8 mouse cellular contexts compared by ENCODE assay signal in genomic region chr16:17575870-17576824, GRCm38 (mm10). TPM values are rescaled to one million over a fixed set of nuclear protein-coding genes. Genes with fewer than 3 reads are reported as not detected.
A peak's percentile ranks its signal among the peaks of the same experiment; 100 is the strongest.
DNase-seq lines count a peak whose midpoint lies in the region; ATAC-seq and TF ChIP-seq lines count a peak whose summit lies in the region.

No protein-coding gene starts in this region.

- H3K4me1 ChIP-seq in ES-Bruce4 (ENCODE audit: control insufficient read depth, insufficient read depth, low read length): no peaks in the 10 kb centered on the region
- peaks cover 5% of the 10 kb centered on the region for H3K4me1 ChIP-seq in heart, embryonic 16.5 days (ENCODE audit: control insufficient read depth, insufficient read depth, low read length)
- H3K4me1 ChIP-seq in liver, embryonic 15.5 days (replicated peaks): peaks cover 4% of the 10 kb centered on the region
- H3K4me1 ChIP-seq in neural tube, embryonic 13.5 days (replicated peaks): peaks cover 18% of the 10 kb centered on the region

- H3K4me3 ChIP-seq in ES-Bruce4 (ENCODE audit: low read depth, low read length): peak overlapping the region; percentile 78
- peak overlapping the region; percentile 67 for H3K4me3 ChIP-seq in heart, embryonic 16.5 days (ENCODE audit: low read length)
- H3K4me3 ChIP-seq in liver, embryonic 15.5 days (replicated peaks): peak overlapping the region; percentile 52
- H3K4me3 ChIP-seq in neural tube, embryonic 13.5 days: peak overlapping the region; percentile 55

- peak overlapping the region; percentile 86 for H3K4me2 ChIP-seq in heart, embryonic 16.5 days (ENCODE audit: low read depth, low read length)
- H3K4me2 ChIP-seq in liver, embryonic 15.5 days: peak overlapping the region; percentile 75
- peak overlapping the region; percentile 80 for H3K4me2 ChIP-seq in neural tube, embryonic 13.5 days

- 12% methylated on average over 45 of the region's 45 CpGs for WGBS in heart, embryonic 16.5 days
- WGBS in liver, embryonic 15.5 days (ENCODE audit: insufficient replicate concordance): 12% methylated on average over 45 of the region's 45 CpGs
- WGBS in neural tube, embryonic 13.5 days: 15% methylated on average over 45 of the region's 45 CpGs

- peak; percentile 90 for DNase-seq in brain, adult 2 months (ENCODE audit: low read depth, low spot score)
- peak; percentile 81 to 90 for DNase-seq in kidney, postnatal 36 days
- DNase-seq in urinary bladder, postnatal 36 days (ENCODE audit: low spot score in 2 of 2): peak; percentile 55 to 76

- no peak overlapping the region for H3K27ac ChIP-seq in ES-Bruce4 (ENCODE audit: insufficient read depth, low read length)
- H3K27ac ChIP-seq in heart, embryonic 16.5 days (ENCODE audit: low read length): no peak overlapping the region
- H3K27ac ChIP-seq in liver, embryonic 15.5 days (replicated peaks): no peak overlapping the region
- H3K27ac ChIP-seq in neural tube, embryonic 13.5 days (replicated peaks): peak overlapping the region; percentile 42

- TF ChIP-seq EP300 in ES-Bruce4 (IDR thresholded peaks at IDR 0.05; ENCODE audit: insufficient read depth, low read depth, low read length): no peak

- peak; percentile 32; the same call in 1 of the 2 replicates for ATAC-seq in erythroid progenitor cell, adult 5-6 weeks (replicated peaks; ENCODE audit: low FRiP score, poor library complexity, severe bottlenecking)
- ATAC-seq in heart, embryonic 16.5 days (replicated peaks; ENCODE audit: extremely low read depth, insufficient read depth, low FRiP score): peak; percentile 81
- peak; percentile 64 for ATAC-seq in liver, embryonic 15.5 days (ENCODE audit: insufficient read depth)
- peak; percentile 82 for ATAC-seq in neural tube, embryonic 13.5 days (ENCODE audit: low read depth)

- TF ChIP-seq POLR2A in ES-Bruce4 (IDR thresholded peaks at IDR 0.05; ENCODE audit: insufficient read depth, low read length): no peak

- H3K36me3 ChIP-seq in ES-Bruce4 (ENCODE audit: control insufficient read depth, insufficient read depth, low read length, poor library complexity, severe bottlenecking): no peaks in the 10 kb centered on the region
- H3K36me3 ChIP-seq in heart, embryonic 16.5 days (ENCODE audit: control insufficient read depth, insufficient read depth): no peaks in the 10 kb centered on the region
- H3K36me3 ChIP-seq in liver, embryonic 15.5 days (replicated peaks): no peaks in the 10 kb centered on the region
- H3K36me3 ChIP-seq in neural tube, embryonic 13.5 days: no peaks in the 10 kb centered on the region

- no peaks in the 10 kb centered on the region for H3K27me3 ChIP-seq in ES-Bruce4 (ENCODE audit: control insufficient read depth, insufficient read depth, low read length, poor library complexity, severe bottlenecking)
- H3K27me3 ChIP-seq in heart, embryonic 16.5 days (ENCODE audit: control insufficient read depth, insufficient read depth, low read length): peaks cover 3% of the 10 kb centered on the region
- H3K27me3 ChIP-seq in liver, embryonic 15.5 days: peaks cover 54% of the 10 kb centered on the region
- peaks cover 53% of the 10 kb centered on the region for H3K27me3 ChIP-seq in neural tube, embryonic 13.5 days

- peak overlapping the region; percentile 39 for H3K9ac ChIP-seq in ES-Bruce4 (ENCODE audit: low read depth, poor library complexity, severe bottlenecking)
- peak overlapping the region; percentile 77 for H3K9ac ChIP-seq in heart, embryonic 16.5 days (ENCODE audit: low read length)
- H3K9ac ChIP-seq in liver, embryonic 15.5 days: peak overlapping the region; percentile 39; the same call in 1 of the 2 replicates
- H3K9ac ChIP-seq in neural tube, embryonic 13.5 days: peak overlapping the region; percentile 79

- no peak for TF ChIP-seq CTCF in ES-Bruce4 (IDR thresholded peaks at IDR 0.05; ENCODE audit: low read depth, low read length)

- H3K9me3 ChIP-seq in ES-Bruce4 (replicated peaks; ENCODE audit: control insufficient read depth, insufficient read depth, low read length, poor library complexity, severe bottlenecking): no peaks in the 10 kb centered on the region
- no peaks in the 10 kb centered on the region for H3K9me3 ChIP-seq in heart, embryonic 16.5 days (replicated peaks; ENCODE audit: control insufficient read depth, low read length)
- H3K9me3 ChIP-seq in liver, embryonic 15.5 days (replicated peaks): no peaks in the 10 kb centered on the region
- no peaks in the 10 kb centered on the region for H3K9me3 ChIP-seq in neural tube, embryonic 13.5 days

RNA-seq across cellular contexts. Expression of gene Slc7a4, which starts 6.9 kb away (rescaled TPM):
- 2.0 and 2.8 TPM in 2 replicates for polyA plus RNA-seq in ES-Bruce4 (2011; ENCODE audit: insufficient read depth, insufficient read length, low read depth, missing spikeins)
- total RNA-seq in erythroid progenitor cell, adult 5-6 weeks (2015; ENCODE audit: low replicate concordance): 2.2 TPM in 1 of 2 replicates, not detected in the other
- total RNA-seq in erythroid progenitor cell, adult 5-6 weeks (2017; ENCODE audit: low replicate concordance): not detected in 2 replicates
- 10.5 and 12.3 TPM in 2 replicates for polyA plus RNA-seq in heart, embryonic 16.5 days (2015; fragmentation: Nextera tagmentation; extraction: Ambion mirVana)
- 1.9 and 2.4 TPM in 2 replicates for polyA plus RNA-seq in liver, embryonic 15.5 days (2015; fragmentation: Nextera tagmentation; extraction: Ambion mirVana)
- polyA plus RNA-seq in neural tube, embryonic 13.5 days (2015; fragmentation: Nextera tagmentation; extraction: Ambion mirVana): 16.4 and 20.1 TPM in 2 replicates

RNA-seq across cellular contexts. Expression of gene P2rx6, which starts 14.5 kb away (rescaled TPM):
- 0.25 TPM in 1 of 2 replicates, not detected in the other for polyA plus RNA-seq in ES-Bruce4 (2011; ENCODE audit: insufficient read depth, insufficient read length, low read depth, missing spikeins)
- total RNA-seq in erythroid progenitor cell, adult 5-6 weeks (2015; ENCODE audit: low replicate concordance): not detected in 2 replicates
- not detected in 2 replicates for total RNA-seq in erythroid progenitor cell, adult 5-6 weeks (2017; ENCODE audit: low replicate concordance)
- polyA plus RNA-seq in heart, embryonic 16.5 days (2015; fragmentation: Nextera tagmentation; extraction: Ambion mirVana): 0.58 and 0.61 TPM in 2 replicates
- polyA plus RNA-seq in liver, embryonic 15.5 days (2015; fragmentation: Nextera tagmentation; extraction: Ambion mirVana): 0.09 and 0.14 TPM in 2 replicates
- polyA plus RNA-seq in neural tube, embryonic 13.5 days (2015; fragmentation: Nextera tagmentation; extraction: Ambion mirVana): 1.2 and 1.6 TPM in 2 replicates

RNA-seq across cellular contexts. Expression of gene Lrrc74b, which starts 15.1 kb away (rescaled TPM):
- polyA plus RNA-seq in ES-Bruce4 (2011; ENCODE audit: insufficient read depth, insufficient read length, low read depth, missing spikeins): 1.6 and 1.8 TPM in 2 replicates
- total RNA-seq in erythroid progenitor cell, adult 5-6 weeks (2015; ENCODE audit: low replicate concordance): not detected in 2 replicates
- total RNA-seq in erythroid progenitor cell, adult 5-6 weeks (2017; ENCODE audit: low replicate concordance): not detected in 2 replicates
- 0.58 and 0.60 TPM in 2 replicates for polyA plus RNA-seq in heart, embryonic 16.5 days (2015; fragmentation: Nextera tagmentation; extraction: Ambion mirVana)
- polyA plus RNA-seq in liver, embryonic 15.5 days (2015; fragmentation: Nextera tagmentation; extraction: Ambion mirVana): not detected in 2 replicates
- polyA plus RNA-seq in neural tube, embryonic 13.5 days (2015; fragmentation: Nextera tagmentation; extraction: Ambion mirVana): 0.35 and 0.56 TPM in 2 replicates

RNA-seq across cellular contexts. Expression of gene Smpd4, which starts 43.0 kb away (rescaled TPM):
- 97.7 and 104 TPM in 2 replicates for polyA plus RNA-seq in ES-Bruce4 (2011; ENCODE audit: insufficient read depth, insufficient read length, low read depth, missing spikeins)
- total RNA-seq in erythroid progenitor cell, adult 5-6 weeks (2015; ENCODE audit: low replicate concordance): 59.1 and 97.3 TPM in 2 replicates
- total RNA-seq in erythroid progenitor cell, adult 5-6 weeks (2017; ENCODE audit: low replicate concordance): 32.6 and 43.5 TPM in 2 replicates
- polyA plus RNA-seq in heart, embryonic 16.5 days (2015; fragmentation: Nextera tagmentation; extraction: Ambion mirVana): 22.8 TPM in 2 replicates
- polyA plus RNA-seq in liver, embryonic 15.5 days (2015; fragmentation: Nextera tagmentation; extraction: Ambion mirVana): 14.0 and 14.3 TPM in 2 replicates
- 23.3 and 23.4 TPM in 2 replicates for polyA plus RNA-seq in neural tube, embryonic 13.5 days (2015; fragmentation: Nextera tagmentation; extraction: Ambion mirVana)

RNA-seq across cellular contexts. Expression of gene Thap7, which starts 45.2 kb away (rescaled TPM):
- polyA plus RNA-seq in ES-Bruce4 (2011; ENCODE audit: insufficient read depth, insufficient read length, low read depth, missing spikeins): 12.9 and 13.1 TPM in 2 replicates
- 9.6 and 24.1 TPM in 2 replicates for total RNA-seq in erythroid progenitor cell, adult 5-6 weeks (2015; ENCODE audit: low replicate concordance)
- 10.8 and 16.3 TPM in 2 replicates for total RNA-seq in erythroid progenitor cell, adult 5-6 weeks (2017; ENCODE audit: low replicate concordance)
- 37.2 and 38.6 TPM in 2 replicates for polyA plus RNA-seq in heart, embryonic 16.5 days (2015; fragmentation: Nextera tagmentation; extraction: Ambion mirVana)
- polyA plus RNA-seq in liver, embryonic 15.5 days (2015; fragmentation: Nextera tagmentation; extraction: Ambion mirVana): 21.4 and 23.7 TPM in 2 replicates
- 67.8 and 69.9 TPM in 2 replicates for polyA plus RNA-seq in neural tube, embryonic 13.5 days (2015; fragmentation: Nextera tagmentation; extraction: Ambion mirVana)

Comparison
In these comparisons a context has a peak if more than half of its experiments do, and no peak if none do; other contexts are left out.
1. ATAC-seq: peak in every context shown above with its lines; median percentile 82 in neural tube, embryonic 13.5 days; 81 in heart, embryonic 16.5 days; 64 in liver, embryonic 15.5 days; 32 in erythroid progenitor cell, adult 5-6 weeks.